Mouse (Mus musculus): ENCODE data around the gene Trit1.

- TF ChIP-seq GATA1 (IDR thresholded peaks at IDR 0.05; ENCODE audit: low read length) (no peak), TAL1 (IDR thresholded peaks at IDR 0.05; ENCODE audit: low read length) (no peak)
Measured at GRCm38 (mm10) chr4:122996221-122996617, 20.2 kb upstream of the Trit1 start.
